Mouse (Mus musculus) midbrain, embryonic 11.5 days (tissue): Measurements from ENCODE around the gene Sspo. TPM values are rescaled to one million over a fixed set of nuclear protein-coding genes. Genes with fewer than 3 reads are reported as not detected.

Experiments used
- ATAC-seq: fragments of 200-750 bp; cut with Nextera tagmentation; 2 replicates; pipeline ENCODE4 v1.8.0; 2017; ENCODE audit warnings: moderate TSS enrichment, moderate library complexity; ENCODE audit not compliant: low FRiP score
- DNase-seq: peaks from one replicate; pipeline ENCODE4 v3.0.0; 2015; ENCODE audit warnings: low spot score; ENCODE audit errors: missing footprints
- H3K27ac ChIP-seq: fragments of 300-500 bp; sonication (generic); 2 replicates; pipeline ENCODE4 v1.5.1; 2014; ENCODE audit warnings: low read depth, low read length
- H3K27me3 ChIP-seq: fragments of 300-500 bp; sonication (generic); 2 replicates; pipeline ENCODE4 v1.6.1; 2014; ENCODE audit warnings: mild to moderate bottlenecking, low read length, moderate library complexity, mixed read lengths; ENCODE audit not compliant: control insufficient read depth, insufficient read depth
- H3K36me3 ChIP-seq: fragments of 300-500 bp; sonication (generic); 2 replicates; pipeline ENCODE4 v1.6.1; 2014; ENCODE audit warnings: mild to moderate bottlenecking, low read length, moderate library complexity, mixed read lengths; ENCODE audit not compliant: control insufficient read depth, insufficient read depth
- H3K4me1 ChIP-seq: fragments of 300-500 bp; sonication (generic); 2 replicates; pipeline ENCODE4 v1.6.1; 2014; ENCODE audit warnings: low read length; ENCODE audit not compliant: control insufficient read depth, insufficient read depth
- H3K4me2 ChIP-seq: fragments of 300-500 bp; sonication (generic); 2 replicates; pipeline ENCODE4 v1.6.1; 2014; ENCODE audit warnings: mild to moderate bottlenecking, moderate library complexity
- H3K4me3 ChIP-seq: fragments of 300-500 bp; sonication (generic); 2 replicates; pipeline ENCODE4 v1.5.1; 2014; ENCODE audit warnings: low read depth, low read length
- H3K9ac ChIP-seq: fragments of 300-500 bp; sonication (generic); 2 replicates; pipeline ENCODE4 v1.6.1; 2014; ENCODE audit warnings: low read length
- H3K9me3 ChIP-seq: fragments of 300-500 bp; sonication (generic); 2 replicates; pipeline ENCODE4 v1.6.1; 2016; ENCODE audit warnings: low read length; ENCODE audit not compliant: control insufficient read depth
- WGBS: fragments of 180-500 bp; shearing (Covaris S2); extraction: QIAGEN DNeasy Blood & Tissue Kit; methylation state at CpG from one replicate; pipeline ENCODE4 v1.1.7; 2014; 5-methylcytosine and 5-hydroxymethylcytosine counted together
- polyA plus RNA-seq: library from polyadenylated mRNA; unstranded; fragments of >200 nt; fragmentation: Nextera tagmentation; extraction: Ambion mirVana; gene quantifications from 2 replicates; pipeline ENCODE4 v1.2.1, GENCODE M21; 2014

Sspo gene
- polyA plus RNA-seq, 1 experiment from 2014 or later = 0.10 TPM

DNA sequence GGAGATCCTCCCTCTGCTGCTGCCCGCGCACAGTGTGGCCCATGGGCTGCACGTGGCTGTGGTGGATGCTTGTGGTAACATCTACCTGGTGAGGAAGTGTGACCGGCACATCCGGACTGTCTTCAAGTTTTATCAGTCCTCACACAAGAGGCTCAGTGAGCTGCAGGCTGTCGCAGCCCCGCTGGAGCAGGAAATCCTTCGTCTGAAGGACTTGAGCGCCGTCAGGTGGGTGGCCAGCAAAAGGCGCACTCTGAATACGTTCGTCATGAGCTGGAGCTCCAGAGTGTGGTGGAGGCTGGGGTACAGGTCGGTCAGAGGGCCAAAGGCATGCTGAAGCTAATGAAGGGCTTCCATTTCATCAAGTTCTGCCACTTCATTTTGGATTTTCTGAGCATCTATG, 81.2 kb downstream of the Sspo start:
- no peak for ATAC-seq
- H3K4me1 ChIP-seq = no peaks in the 10 kb centered on the region

DNA sequence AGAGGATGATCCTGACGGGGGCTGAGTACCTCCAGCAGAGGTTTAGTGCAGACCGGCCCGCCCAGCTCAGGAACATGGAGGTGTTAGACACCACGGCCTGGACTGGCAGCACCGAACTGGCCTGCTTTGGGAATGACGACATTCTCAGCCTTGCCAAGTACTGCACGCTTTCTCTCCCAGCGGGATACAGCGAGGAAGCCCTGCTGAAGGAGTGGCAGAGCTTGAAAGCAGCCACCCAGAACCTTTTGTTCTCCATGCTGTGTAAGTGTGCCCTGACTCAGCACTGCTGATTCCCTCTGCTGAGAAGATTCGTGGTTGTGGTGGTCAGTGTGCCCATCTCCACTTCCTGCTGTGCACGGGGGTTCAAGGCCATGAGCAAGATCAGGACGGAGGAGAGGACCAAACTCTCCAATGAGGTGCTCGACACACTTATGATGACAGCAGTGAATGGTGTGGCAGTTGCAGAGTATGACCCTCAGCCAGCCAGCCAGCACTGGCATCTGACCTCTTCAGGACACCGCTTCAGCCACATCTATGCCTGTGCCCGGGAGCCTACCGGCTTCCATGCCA, 81.9 kb downstream of the Sspo start:
- Histone ChIP-seq H3K4me2 (no peak overlapping the region), H3K27ac (no peak overlapping the region), H3K27me3 (no peaks in the 10 kb centered on the region), H3K9me3 (no peaks in the 10 kb centered on the region), H3K9ac (no peak overlapping the region), H3K36me3 (no peaks in the 10 kb centered on the region), H3K4me3 (no peak overlapping the region), H3K4me1 (no peaks in the 10 kb centered on the region)
- 87% methylated on average over 16 of the region's 16 CpGs for WGBS
- DNase-seq (no peak), ATAC-seq (no peak)

More for the DNA sequence above, 81.2 kb downstream of the Sspo start:
- H3K4me2 ChIP-seq = no peak overlapping the region
- no peaks in the 10 kb centered on the region for H3K27me3 ChIP-seq
- DNase-seq = no peak
- H3K9me3 ChIP-seq = no peaks in the 10 kb centered on the region
- no peak overlapping the region for H3K4me3 ChIP-seq
- H3K36me3 ChIP-seq = no peaks in the 10 kb centered on the region
- H3K9ac ChIP-seq = no peak overlapping the region
- no peak overlapping the region for H3K27ac ChIP-seq
- WGBS = 73% methylated on average over 14 of the region's 14 CpGs

DNA sequence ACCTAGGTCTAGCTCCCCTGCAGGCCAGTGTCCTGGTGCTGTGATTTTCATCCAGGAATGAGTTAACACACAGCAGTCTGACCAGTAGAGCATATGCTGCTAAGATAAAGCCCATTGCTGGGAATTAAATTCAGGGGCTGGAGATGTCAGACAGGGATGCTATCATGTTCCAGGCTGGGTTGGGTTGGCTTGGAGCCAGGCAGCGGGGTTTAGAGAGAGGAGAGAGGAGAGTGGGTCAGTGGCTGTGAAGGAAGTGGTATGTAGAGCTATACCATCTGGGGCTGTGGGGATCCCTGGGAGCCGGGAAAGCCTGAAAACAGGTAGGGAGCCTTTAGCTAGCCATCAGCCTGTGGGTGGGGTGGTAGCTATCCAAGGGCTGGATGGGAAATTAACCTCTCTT, 82.8 kb downstream of the Sspo start:
- H3K4me2 ChIP-seq = no peak overlapping the region
- no peaks in the 10 kb centered on the region for H3K9me3 ChIP-seq
- H3K27me3 ChIP-seq = no peaks in the 10 kb centered on the region
- H3K4me3 ChIP-seq = no peak overlapping the region
- no peaks in the 10 kb centered on the region for H3K36me3 ChIP-seq
- no peaks in the 10 kb centered on the region for H3K4me1 ChIP-seq
- H3K27ac ChIP-seq = no peak overlapping the region
- DNase-seq (no peak), ATAC-seq (no peak)
- WGBS = 91% methylated on average over 2 of the region's 2 CpGs
- H3K9ac ChIP-seq = no peak overlapping the region

DNA sequence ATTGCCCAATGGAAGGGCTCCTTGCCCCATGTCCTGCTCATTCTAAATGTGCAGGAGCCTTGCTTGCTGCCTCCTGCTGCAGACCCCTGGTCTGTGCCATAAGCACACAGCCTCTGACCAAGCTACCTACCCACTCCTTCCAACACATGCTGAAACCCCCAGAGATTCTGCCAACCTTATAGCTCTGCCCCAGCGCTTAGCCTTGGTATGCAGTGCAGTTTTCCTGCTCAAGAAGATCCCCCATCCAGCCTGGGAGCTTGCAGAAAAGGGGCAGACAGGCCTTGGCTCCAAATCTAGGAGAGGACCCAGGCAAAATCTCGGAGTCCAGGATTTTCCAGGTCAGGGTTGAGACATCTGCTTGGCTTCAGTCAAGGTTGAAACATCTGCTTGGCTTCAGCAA, 85.4 kb downstream of the Sspo start:
- no peaks in the 10 kb centered on the region for H3K36me3 ChIP-seq
- no peak overlapping the region for H3K4me3 ChIP-seq
- WGBS = 79% methylated on average over 2 of the region's 2 CpGs
- ATAC-seq = no peak
- H3K27ac ChIP-seq = no peak overlapping the region
- no peak overlapping the region for H3K9ac ChIP-seq
- no peaks in the 10 kb centered on the region for H3K27me3 ChIP-seq
- H3K4me2 ChIP-seq = no peak overlapping the region
- H3K9me3 ChIP-seq = no peaks in the 10 kb centered on the region
- peaks cover 12% of the 10 kb centered on the region for H3K4me1 ChIP-seq
- no peak for DNase-seq

DNA sequence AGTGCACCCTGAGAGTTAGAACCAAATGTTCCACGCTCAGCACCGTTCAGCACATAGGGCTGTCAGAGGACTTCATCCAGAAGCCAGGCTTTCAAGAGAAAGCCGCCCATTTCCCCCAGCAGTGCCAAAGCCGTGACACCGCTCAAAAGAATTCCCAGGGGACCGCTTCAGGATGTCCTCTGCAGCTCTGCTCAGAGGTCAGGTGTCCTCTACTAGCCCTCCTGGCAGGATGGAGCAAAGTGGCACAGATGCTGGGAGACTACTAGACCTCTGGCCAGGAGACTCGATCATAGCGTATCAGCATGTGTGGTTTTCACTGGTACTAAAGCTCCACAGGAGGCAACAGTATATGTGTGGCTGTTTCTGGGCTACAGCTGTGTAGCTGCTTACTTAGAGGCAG, 86.9 kb downstream of the Sspo start:
- Histone ChIP-seq H3K27me3 (no peaks in the 10 kb centered on the region), H3K27ac (no peak overlapping the region), H3K4me3 (no peak overlapping the region), H3K4me2 (no peak overlapping the region), H3K4me1 (peaks cover 16% of the 10 kb centered on the region), H3K9me3 (no peaks in the 10 kb centered on the region), H3K36me3 (no peaks in the 10 kb centered on the region), H3K9ac (no peak overlapping the region)
- DNase-seq = peak; percentile 56
- WGBS = 88% methylated on average over 8 of the region's 8 CpGs
- ATAC-seq = no peak

DNA sequence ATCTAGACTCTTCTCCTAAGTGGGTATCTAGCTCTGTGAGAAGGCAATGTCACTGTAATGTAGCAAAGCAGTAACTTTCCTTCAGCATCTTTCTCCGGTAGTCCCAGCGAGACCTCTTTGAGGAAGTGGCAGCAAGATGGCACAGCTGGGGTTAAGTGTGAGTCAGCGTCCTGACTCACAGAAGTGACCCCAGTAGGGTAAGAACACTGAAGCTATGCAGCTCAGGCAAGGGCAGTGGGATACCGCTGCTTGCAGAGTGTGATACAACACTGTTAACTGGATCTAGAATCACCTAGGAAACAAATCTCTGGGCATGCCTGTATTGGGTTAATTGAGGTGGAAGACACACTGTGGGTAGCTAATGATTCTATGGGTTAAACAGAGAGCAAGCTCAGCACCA, 88.1 kb downstream of the Sspo start:
- no peak overlapping the region for H3K9ac ChIP-seq
- ATAC-seq (no peak), DNase-seq (peak; percentile 56)
- no peaks in the 10 kb centered on the region for H3K36me3 ChIP-seq
- H3K27me3 ChIP-seq = no peaks in the 10 kb centered on the region
- H3K4me3 ChIP-seq = no peak overlapping the region
- H3K9me3 ChIP-seq = no peaks in the 10 kb centered on the region
- H3K4me2 ChIP-seq = no peak overlapping the region
- 67% methylated on average over 4 of the region's 4 CpGs for WGBS
- peaks cover 16% of the 10 kb centered on the region for H3K4me1 ChIP-seq
- H3K27ac ChIP-seq = no peak overlapping the region

DNA sequence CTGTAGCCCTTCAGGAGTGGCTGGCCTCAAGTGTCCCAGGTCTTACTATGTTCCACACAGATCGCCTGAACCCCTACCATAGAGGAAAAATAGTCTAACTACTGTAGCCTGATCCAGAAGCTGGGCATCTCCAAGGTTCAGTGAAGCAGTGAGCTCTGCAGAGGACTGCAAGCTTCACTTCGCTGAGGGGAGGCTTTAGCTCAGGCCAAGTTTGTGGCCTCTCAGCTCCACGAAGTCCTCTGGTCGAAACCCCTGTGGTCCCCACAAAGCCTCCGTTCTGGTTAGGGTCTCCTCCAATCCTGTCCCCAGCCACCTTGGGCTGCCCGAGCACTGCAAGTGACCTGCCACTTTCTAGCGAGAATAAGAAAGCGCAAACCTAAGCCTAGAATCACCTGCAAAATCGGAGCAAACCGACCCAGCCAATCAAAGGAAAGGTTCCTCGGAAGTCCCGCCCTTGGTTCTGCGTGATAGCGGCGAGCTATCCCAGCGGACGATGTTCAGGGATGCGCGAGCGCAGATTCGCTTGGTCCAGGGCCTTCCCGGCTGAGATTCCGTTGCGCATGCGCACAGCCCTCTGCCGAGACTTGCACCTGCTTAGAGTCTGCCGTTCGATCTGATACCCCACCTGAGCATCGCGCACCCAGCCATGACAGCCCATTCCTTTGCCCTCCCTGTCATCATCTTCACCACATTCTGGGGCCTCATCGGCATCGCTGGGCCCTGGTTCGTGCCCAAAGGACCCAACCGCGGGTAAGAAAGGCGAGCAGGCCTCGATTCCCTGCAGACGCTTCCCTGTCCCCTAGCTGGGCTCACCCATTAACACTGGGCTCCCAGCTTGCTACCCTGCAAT, 89.3 kb downstream of the Sspo start, which contains the start of gene Atp6v0e2:
Gene Atp6v0e2, plus strand, starts transcription at position 511 of the 850 bp plus-strand sequence.
- Histone ChIP-seq H3K9me3 (no peaks in the 10 kb centered on the region), H3K27ac (peak within 1 kb of the TSS; percentile 40), H3K9ac (peak within 1 kb of the TSS; percentile 91), H3K4me3 (peak within 1 kb of the TSS; percentile 63), H3K4me2 (peak within 1 kb of the TSS; percentile 95), H3K36me3 (no peaks in the 10 kb centered on the region), H3K27me3 (no peaks in the 10 kb centered on the region), H3K4me1 (peaks cover 16% of the 10 kb centered on the region)
- peak; percentile 98 for DNase-seq
- WGBS = 2% methylated on average over 38 of the region's 38 CpGs
- ATAC-seq = peak; percentile 93

DNA sequence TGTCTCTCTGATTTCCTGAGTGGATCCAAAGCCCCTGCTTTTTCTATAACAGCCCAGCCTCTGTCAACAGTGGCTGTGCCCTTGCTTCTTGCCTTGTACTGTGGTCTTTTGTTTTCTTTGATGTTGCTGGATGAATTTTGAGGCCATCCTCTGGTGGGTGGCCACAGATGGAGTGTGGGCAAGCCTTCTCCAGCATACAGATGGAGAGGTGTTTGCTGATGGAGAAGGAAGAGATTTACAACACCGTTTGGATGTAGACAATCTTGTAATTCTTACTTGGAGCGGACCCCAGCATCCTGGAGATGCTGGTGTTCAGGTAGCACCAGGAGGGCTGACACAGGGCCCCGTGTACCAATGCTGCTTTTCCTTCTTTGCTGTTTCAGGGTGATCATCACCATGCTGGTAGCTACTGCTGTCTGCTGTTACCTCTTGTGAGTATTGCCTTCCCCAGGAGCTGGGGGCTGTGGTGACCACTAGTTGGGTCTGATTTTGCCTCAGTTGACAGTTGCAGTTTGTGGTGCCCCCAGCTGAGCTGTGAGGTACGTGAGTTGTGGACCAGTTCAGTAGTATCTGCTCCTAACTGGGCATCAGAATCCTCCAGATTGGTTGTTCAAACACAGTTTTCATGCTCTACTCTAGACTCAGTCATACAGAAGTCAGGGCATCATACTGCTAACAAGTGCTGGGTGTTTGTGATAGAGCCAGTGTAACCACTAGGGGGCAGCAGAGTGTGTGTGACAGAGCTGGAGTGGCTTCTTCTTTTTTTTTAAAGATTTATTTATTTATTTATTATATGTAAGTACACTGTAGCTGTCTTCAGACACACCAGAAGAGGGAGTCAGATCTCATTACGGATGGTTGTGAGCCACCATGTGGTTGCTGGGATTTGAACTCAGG, 91.1 kb downstream of the Sspo start:
- WGBS = 71% methylated on average over 4 of the region's 5 CpGs
- Histone ChIP-seq H3K9ac (peak overlapping the region; percentile 91), H3K36me3 (no peaks in the 10 kb centered on the region), H3K4me1 (peaks cover 16% of the 10 kb centered on the region), H3K27ac (no peak overlapping the region), H3K27me3 (no peaks in the 10 kb centered on the region), H3K9me3 (no peaks in the 10 kb centered on the region), H3K4me2 (peak overlapping the region; percentile 95), H3K4me3 (no peak overlapping the region)
- ATAC-seq (no peak), DNase-seq (peak; percentile 90)
